Mouse (Mus musculus): ENCODE results near the gene Cish.

DNA sequence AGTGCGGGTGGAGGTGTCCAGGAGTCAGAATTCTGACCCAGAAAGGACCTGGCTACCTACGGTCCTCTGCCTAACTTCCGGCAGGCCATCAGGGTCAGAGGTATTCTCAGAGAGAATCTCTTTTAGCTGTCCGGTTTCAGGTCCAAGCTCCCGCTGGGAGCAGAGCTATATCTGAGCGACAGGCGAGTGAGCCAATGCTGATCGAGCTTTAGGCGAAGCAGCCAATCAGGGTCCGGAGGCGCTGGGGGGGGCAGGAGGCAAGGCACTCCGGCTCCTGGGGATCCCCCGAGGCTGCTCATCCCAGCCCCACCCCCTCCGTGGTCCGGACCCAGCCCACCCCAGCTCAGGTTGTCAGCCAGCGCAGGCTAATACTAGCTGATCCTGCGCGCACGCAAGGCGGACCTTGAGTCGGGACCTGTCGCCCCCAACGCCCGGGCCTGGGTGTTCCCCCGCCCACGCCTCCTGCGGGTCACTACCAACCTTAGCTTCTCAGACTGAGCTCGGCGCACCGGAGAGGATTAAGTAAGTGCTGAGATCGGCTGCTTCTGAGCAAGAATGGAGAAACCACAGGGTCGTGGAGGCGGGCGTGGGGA lies 44.5 kb downstream of the Cish start, which contains the start of gene 6430571L13Rik:
- TF ChIP-seq CTCF (IDR thresholded peaks at IDR 0.05; ENCODE audit: low read depth) = no peak
- TF ChIP-seq EP300 (IDR thresholded peaks at IDR 0.05; ENCODE audit: low read depth) = peak; percentile 91
